Mouse (Mus musculus) gastrocnemius, postnatal 25 days (tissue): ENCODE measurements around the gene Tbx3. TPM values are rescaled to one million over a fixed set of nuclear protein-coding genes. Genes with fewer than 3 reads are reported as not detected.
A peak's percentile ranks its signal among the peaks of the same experiment; 100 is the strongest.

Experiments
- DNase-seq: peaks from one replicate; pipeline ENCODE4 v3.0.0; 2022
- long read RNA-seq, 2 experiments: library from polyadenylated mRNA; stranded (forward); transcript quantifications; one replicate each; pipeline ENCODE4 v2.0.0; 2021
- total RNA-seq, 2 experiments: library from RNA; stranded (reverse); gene quantifications; 1 replicate in 1 of 2; 2 replicates in 1 of 2; pipeline ENCODE4 v1.2.3; 2021

Tbx3 gene
- total RNA-seq = 1 to 10 TPM; 2.6 to 4.3 TPM
- long read RNA-seq, experiment 1, partial matches to known transcripts = 1 of 1 reads
- long read RNA-seq, experiment 1, other reads (novel, unspliced or antisense) = 0 of 1 reads
- long read RNA-seq, experiment 2 = 0 reads

GRCm38 (mm10) chr5:119670566-119671108 is at the start of gene Tbx3:
Gene Tbx3, plus strand, starts transcription at chr5:119670669.
- DNase-seq = peak; percentile 92

- DNase-seq = no peak
These were observed 48.4 kb upstream of the Tbx3 start for GRCm38 (mm10) chr5:119622076-119622475.

- DNase-seq = no peak
These were observed 45.9 kb upstream of the Tbx3 start for GRCm38 (mm10) chr5:119624554-119624953.

- DNase-seq = peak; percentile 33
These were observed 44.9 kb upstream of the Tbx3 start for GRCm38 (mm10) chr5:119625603-119626002.

GRCm38 (mm10) chr5:119626154-119626553 is 44.3 kb upstream of the Tbx3 start:
- no peak for DNase-seq

GRCm38 (mm10) chr5:119626662-119627061 is 43.8 kb upstream of the Tbx3 start:
- no peak for DNase-seq

GRCm38 (mm10) chr5:119628100-119628499 is 42.4 kb upstream of the Tbx3 start:
- DNase-seq = no peak

- no peak for DNase-seq
These were observed 41.6 kb upstream of the Tbx3 start for GRCm38 (mm10) chr5:119628746-119629327.

- DNase-seq = no peak
These were observed 36.9 kb upstream of the Tbx3 start for GRCm38 (mm10) chr5:119633581-119633980.

GRCm38 (mm10) chr5:119634861-119635260 is 35.6 kb upstream of the Tbx3 start:
- no peak for DNase-seq

GRCm38 (mm10) chr5:119638300-119638699 is 32.2 kb upstream of the Tbx3 start:
- DNase-seq = no peak

GRCm38 (mm10) chr5:119641094-119641493 is 29.4 kb upstream of the Tbx3 start:
- DNase-seq = no peak

GRCm38 (mm10) chr5:119641714-119642113 is 28.8 kb upstream of the Tbx3 start:
- DNase-seq = no peak

GRCm38 (mm10) chr5:119646965-119647364 is 23.5 kb upstream of the Tbx3 start:
- no peak for DNase-seq

- no peak for DNase-seq
These were observed 19.1 kb upstream of the Tbx3 start for GRCm38 (mm10) chr5:119651135-119651965.

- no peak for DNase-seq
These were observed 14.1 kb upstream of the Tbx3 start for GRCm38 (mm10) chr5:119656354-119656753.

- DNase-seq = no peak
These were observed 13.6 kb upstream of the Tbx3 start for GRCm38 (mm10) chr5:119656856-119657255.

GRCm38 (mm10) chr5:119657362-119657761 is 13.1 kb upstream of the Tbx3 start:
- DNase-seq = no peak

GRCm38 (mm10) chr5:119657804-119658203 is 12.7 kb upstream of the Tbx3 start:
- DNase-seq = no peak

- no peak for DNase-seq
These were observed 12.1 kb upstream of the Tbx3 start for GRCm38 (mm10) chr5:119658396-119658795.

- no peak for DNase-seq
These were observed 11.4 kb upstream of the Tbx3 start for GRCm38 (mm10) chr5:119659041-119659440.

- no peak for DNase-seq
These were observed 9.7 kb upstream of the Tbx3 start for GRCm38 (mm10) chr5:119660526-119661410.
